Mouse (Mus musculus) ovary, adult 2 months (tissue): Measurements from ENCODE around the gene Gm21319. TPM values are rescaled to one million over a fixed set of nuclear protein-coding genes. Genes with fewer than 3 reads are reported as not detected.

Experiments used
- polyA plus RNA-seq: library from polyadenylated mRNA; depleted of rRNA; stranded (reverse); fragments of >200 nt; gene quantifications from 2 replicates; pipeline ENCODE4 v1.2.3, GENCODE M21; 2012; rRNA removed

The Gm21319 gene
- not detected in 2 replicates for polyA plus RNA-seq

GRCm38 (mm10) chr12:87775655-87776054 is at the start of gene Gm21319:
Gm21319 (minus strand) TSS chr12:87775755.

GRCm38 (mm10) chr12:87816277-87816676 is 40.7 kb upstream of the Gm21319 start, which contains the start of gene BB287469:
BB287469 (plus strand) TSS chr12:87816577.

GRCm38 (mm10) chr12:87795212-87795611 is 19.7 kb upstream of the Gm21319 start, which contains the start of gene Gm21936:
Gm21936 (plus strand) TSS chr12:87795512.

Other genes with a start within 250 kb of the Gm21319 start
- gene Oog1, start 173.1 kb downstream of the Gm21319 start, polyA plus RNA-seq = 1.2 and 2.1 TPM in 2 replicates
- not detected in 2 replicates for gene Gm4027, start 156.9 kb downstream of the Gm21319 start, polyA plus RNA-seq
- not detected in 2 replicates for gene Gm16381, start 131.1 kb downstream of the Gm21319 start, polyA plus RNA-seq
- gene Gm21936, start 19.8 kb upstream of the Gm21319 start, polyA plus RNA-seq = not detected in 2 replicates
- gene BB287469, start 40.8 kb upstream of the Gm21319 start, polyA plus RNA-seq = not detected in 2 replicates
- gene Gm2001, start 66.6 kb upstream of the Gm21319 start, polyA plus RNA-seq = not detected in 2 replicates
- gene Gm2016, start 98.3 kb upstream of the Gm21319 start, polyA plus RNA-seq = not detected in 2 replicates
- not detected in 2 replicates for gene Gm2022, start 119.6 kb upstream of the Gm21319 start, polyA plus RNA-seq
- not detected in 2 replicates for gene Gm2035, start 144.1 kb upstream of the Gm21319 start, polyA plus RNA-seq
- gene Gm2042, start 178.3 kb upstream of the Gm21319 start, polyA plus RNA-seq = 3.0 and 3.8 TPM in 2 replicates
- not detected in 2 replicates for gene Gm2075, start 236.1 kb upstream of the Gm21319 start, polyA plus RNA-seq
- gene Gm6803, start 243.0 kb upstream of the Gm21319 start, polyA plus RNA-seq = not detected in 2 replicates